Mouse (Mus musculus): ENCODE measurements around the gene Gm11146. TPM values are rescaled to one million over a fixed set of nuclear protein-coding genes. Genes with fewer than 3 reads are reported as not detected.

The Gm11146 gene
- total RNA-seq, 2 experiments from 2014 or later = not detected

- DNase-seq = no peak
- intact Hi-C loops (cut with DNase I) = no loop called here
Measured at GRCm38 (mm10) chr16:77568384-77568783, 33.5 kb downstream of the Gm11146 start.

- intact Hi-C loops (cut with DNase I) = no loop called here
- no peak for DNase-seq
Measured at GRCm38 (mm10) chr16:77562852-77563251, 39.0 kb downstream of the Gm11146 start.

GRCm38 (mm10) chr16:77556446-77557105 lies 45.3 kb downstream of the Gm11146 start:
- DNase-seq = no peak
- intact Hi-C loops (cut with DNase I) = no loop called here

- intact Hi-C loops (cut with DNase I) = no loop called here
- no peak for DNase-seq
Measured at GRCm38 (mm10) chr16:77551051-77551450, 50.8 kb downstream of the Gm11146 start.

Small RNA genes within 50 kb of the gene (microRNA-seq; reads per million reads assigned to microRNA genes)
- 985 reads per million, percentile 75 among the genes with 10 or more reads in this experiment for gene Mir125b-2
- gene Mir99a = 60,157 reads per million, percentile 99 among the genes with 10 or more reads in this experiment
- gene Mirlet7c-1 = 926 reads per million, percentile 75 among the genes with 10 or more reads in this experiment

Data from left cerebral cortex, postnatal 4 days (tissue).